Mouse (Mus musculus) cerebellum, postnatal 14 days (tissue): ENCODE results near the gene Adam12.
A peak's percentile ranks its signal among the peaks of the same experiment; 100 is the strongest.

Experiments used
- DNase-seq, 2 experiments: peaks; one replicate each; pipeline ENCODE4 v3.0.0; 2021; ENCODE audit warnings: mixed read lengths in 2 of 2

Adam12 gene

GRCm38 (mm10) chr7:134001581-134001980 lies 230.4 kb downstream of the Adam12 start:
- DNase-seq, result no peak

GRCm38 (mm10) chr7:133990930-133991329 lies 241.0 kb downstream of the Adam12 start:
- DNase-seq, result no peak

- no peak for DNase-seq
Observed at GRCm38 (mm10) chr7:133988356-133988755, 243.6 kb downstream of the Adam12 start.

DNA sequence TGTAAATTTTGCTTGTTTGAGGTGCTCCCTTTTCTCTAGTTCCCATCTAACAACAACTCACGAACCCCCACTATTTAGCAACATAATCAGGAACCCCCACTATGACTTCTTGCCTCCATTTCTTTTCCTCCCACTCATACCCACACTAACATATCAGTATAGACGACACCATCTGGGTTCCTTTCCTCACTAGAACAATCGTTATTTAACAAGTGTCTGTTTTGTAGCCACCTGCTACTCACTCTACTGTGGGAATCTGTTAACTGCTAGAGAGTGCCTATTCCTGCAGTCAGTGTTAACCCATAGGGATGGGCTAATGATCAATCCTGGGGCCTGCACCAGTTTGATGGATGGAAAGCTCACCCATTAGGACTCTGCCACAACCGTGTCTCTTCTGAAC lies 245.7 kb downstream of the Adam12 start:
- no peak for DNase-seq

GRCm38 (mm10) chr7:133985648-133986047 lies 246.3 kb downstream of the Adam12 start:
- DNase-seq, result no peak

DNA sequence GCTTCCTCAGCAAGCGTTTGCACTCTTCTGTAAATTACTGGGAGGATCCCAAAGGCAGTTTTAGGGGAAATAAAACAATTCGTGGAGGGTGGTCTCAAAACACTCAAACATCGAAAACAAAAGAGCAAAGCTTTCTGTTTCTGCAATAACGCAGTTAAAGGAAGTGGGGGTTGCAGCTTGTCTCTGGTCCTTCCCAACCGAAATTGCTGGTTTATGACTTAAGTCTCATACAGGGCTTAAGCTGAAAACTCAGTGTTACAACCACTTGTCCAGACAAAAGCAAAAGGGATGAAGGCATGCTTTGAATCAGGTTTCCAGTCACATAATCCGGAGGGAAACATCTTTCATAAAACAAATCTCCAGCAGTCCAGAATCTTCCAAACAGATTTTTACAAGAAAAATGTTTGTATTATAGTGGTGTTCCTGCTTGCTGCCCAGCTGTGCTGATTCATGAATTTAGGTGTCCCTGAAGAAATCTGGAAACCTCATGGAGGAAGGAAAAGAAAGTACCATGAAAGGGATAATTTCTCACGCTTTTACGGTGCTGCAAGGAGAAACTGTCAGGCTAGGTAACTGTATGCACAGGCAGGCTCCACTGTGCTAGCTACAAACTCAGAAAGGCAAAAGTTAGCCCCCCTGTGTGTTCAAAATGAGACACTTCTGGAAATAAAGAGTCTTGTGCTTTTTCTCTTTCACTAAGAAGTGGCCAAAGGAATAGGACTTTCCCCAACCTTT lies 255.4 kb downstream of the Adam12 start:
- DNase-seq, result no peak

- DNase-seq, result no peak
Observed at GRCm38 (mm10) chr7:133971086-133971485, 260.9 kb downstream of the Adam12 start.

GRCm38 (mm10) chr7:133970407-133970806 lies 261.5 kb downstream of the Adam12 start:
- no peak for DNase-seq

- DNase-seq, result no peak
Observed at GRCm38 (mm10) chr7:133967906-133968305, 264.0 kb downstream of the Adam12 start.

DNA sequence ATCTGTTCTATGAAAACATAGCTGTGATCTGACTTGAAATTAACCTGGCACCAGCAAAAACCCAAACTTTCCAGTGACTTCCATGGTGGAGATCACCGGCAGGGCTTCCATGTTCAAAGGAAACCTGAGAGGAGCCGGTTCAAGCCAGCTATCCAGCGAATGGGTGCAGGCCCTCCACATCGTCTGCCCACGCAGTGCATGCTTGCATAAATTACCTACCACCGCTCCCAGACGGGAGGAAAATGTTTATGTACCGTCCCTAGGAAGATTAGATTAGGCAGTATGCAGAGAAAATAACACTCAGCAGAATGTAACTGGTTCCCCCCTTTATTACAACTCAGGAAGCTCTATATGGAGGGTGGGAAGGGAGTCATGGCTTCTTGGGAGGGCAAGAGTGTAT lies 268.4 kb downstream of the Adam12 start:
- no peak for DNase-seq

DNA sequence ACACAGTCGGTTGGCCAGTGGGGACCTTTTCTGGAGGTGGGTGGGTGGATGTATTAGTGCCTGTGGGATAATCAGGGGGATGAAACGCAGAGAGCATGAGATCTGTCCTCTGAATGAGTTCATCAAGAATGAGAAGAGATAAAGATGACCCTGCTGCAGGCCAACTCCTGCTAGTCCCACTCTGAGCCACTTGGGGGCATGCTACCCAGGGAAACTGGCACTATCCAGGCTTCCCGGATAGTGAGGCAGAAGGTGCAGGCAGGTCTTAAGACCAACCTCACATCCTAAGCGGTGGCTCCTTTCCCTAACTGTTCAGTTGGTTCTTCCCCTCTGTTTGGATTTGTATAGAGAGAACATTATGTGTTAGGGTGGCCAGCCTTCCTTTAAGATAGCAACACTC lies 272.7 kb downstream of the Adam12 start:
- peak; percentile 36 to 55 for DNase-seq

DNA sequence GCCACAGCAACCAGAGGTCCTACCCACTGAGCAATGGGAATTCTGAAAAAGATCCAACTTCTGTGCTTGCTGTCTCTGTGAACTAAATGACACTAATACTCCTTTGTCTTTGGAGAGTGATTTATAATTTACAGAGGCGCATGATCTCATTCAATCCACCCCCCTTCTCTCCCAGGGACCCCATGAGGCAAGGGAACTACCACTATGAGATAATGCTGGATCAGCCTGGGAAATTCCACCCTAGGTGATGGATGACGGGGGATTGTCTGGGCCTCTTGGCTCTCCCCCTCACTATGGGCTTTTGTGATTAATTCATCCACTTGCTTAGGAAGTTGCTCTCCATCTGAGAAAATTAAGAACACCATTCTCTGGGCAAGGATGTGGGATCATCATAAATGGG lies 274.1 kb downstream of the Adam12 start:
- DNase-seq, result no peak

DNA sequence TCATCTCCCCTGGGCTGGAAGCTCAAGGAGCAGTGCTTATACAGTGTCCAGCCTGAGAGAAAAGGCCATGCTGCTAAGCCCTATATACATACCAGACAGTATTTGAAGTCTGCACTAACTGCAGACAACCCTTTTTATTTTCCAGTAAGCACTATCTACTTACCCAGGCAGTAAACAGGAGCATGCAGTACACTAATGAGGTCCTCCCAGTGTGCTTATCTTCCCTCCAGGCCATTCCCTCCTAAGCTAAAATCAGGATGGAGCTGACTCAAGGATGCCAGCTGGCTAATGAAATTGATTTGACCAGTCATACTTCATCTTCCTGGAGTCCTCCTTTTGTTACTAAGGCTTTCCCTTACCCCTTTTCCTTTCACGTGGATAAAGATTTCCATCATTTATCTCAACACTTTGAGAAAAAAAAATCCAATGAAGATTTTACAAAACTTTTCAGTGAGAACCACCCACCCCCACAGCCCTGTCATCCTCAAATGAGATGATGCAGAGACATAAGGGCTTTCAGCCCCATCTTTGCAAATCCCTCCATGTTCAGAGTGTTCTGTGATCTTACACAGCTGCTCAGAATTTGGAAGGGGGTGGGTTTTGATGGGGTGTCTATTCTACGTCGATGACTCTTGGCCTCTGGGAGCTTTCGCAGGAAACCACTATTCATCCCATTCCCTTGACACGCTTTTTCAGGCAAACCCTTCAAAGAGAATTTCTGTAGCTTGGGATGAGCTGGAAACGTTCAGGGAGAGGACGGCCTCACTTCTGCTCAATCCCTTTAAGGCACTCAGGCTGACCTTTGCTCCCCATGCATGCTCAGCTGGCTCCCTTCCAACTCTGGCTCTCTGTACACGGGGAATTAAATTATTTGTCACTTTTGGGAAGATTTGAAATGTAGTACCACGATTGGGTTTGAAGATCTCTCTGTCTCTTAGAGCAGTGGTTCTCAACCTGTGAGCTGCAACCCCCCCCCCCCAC lies 277.5 kb downstream of the Adam12 start:
- DNase-seq, result peak; percentile 20 to 31

- DNase-seq, result peak; percentile 13 to 16
Observed at GRCm38 (mm10) chr7:133951777-133952545, 280.0 kb downstream of the Adam12 start.

DNA sequence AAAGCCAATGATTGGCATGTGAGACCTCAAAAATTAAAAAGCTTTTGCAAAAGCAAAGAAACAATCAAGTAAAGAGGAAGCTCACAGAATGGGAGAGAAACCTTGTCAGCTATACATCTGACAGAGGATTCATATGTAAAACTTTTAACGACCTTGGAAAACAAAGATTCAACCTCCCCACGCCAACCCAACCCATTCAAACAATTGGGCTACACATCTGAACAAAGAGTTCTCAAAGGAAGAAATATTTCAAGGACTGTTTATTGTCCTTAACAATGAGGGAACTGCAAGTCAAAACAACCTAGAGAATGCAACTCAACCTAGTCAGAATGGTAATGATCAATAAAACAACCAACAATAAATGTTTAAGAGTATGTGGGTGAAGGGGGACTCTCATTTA lies 284.6 kb downstream of the Adam12 start:
- DNase-seq, result no peak

DNA sequence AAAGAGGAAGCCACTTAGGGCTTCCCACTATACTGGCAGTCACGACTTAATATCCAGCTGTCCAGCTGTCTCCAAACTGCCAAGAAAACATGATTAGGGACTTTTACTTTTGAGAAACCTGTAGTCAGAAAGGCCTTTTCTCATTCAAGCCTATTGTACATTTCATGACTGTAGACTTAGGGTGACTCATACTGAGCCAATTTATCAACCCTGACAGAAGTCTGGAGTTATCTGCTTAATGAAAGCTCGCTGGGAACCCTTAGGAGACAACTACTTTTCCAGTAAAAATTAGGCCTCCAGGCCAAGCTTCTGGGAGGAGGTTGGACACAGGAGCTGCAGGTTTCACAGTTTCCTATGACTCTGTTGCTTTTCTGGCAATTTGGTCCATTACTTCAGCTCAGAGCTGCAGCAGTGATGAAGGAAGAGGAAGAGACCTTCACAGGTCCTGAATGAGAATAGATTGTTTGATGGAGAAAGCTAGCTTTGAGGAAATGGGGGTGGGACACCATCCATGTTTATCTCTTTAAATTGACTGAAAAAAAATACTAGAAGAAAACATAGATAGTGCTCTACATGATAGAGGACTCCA lies 285.1 kb downstream of the Adam12 start:
- DNase-seq, result no peak

DNA sequence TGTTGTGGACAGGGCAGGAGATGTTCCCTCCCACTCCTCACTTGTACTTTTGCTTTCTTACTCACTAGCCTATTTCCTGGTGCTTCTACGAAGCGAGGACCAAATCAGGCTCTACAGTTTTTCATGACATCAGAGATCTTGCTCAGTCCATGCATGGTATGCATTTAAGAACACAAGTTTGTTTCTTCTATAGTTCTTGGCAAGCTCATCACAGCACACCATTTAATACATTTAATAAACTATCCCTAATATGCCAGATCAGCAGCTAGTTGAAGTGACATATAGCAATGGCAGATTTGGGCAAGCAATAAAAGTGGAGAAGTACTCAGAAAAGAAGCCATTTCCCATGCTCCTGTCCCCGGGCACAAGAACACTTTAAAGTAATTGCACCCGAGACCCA lies 285.8 kb downstream of the Adam12 start:
- no peak for DNase-seq

DNA sequence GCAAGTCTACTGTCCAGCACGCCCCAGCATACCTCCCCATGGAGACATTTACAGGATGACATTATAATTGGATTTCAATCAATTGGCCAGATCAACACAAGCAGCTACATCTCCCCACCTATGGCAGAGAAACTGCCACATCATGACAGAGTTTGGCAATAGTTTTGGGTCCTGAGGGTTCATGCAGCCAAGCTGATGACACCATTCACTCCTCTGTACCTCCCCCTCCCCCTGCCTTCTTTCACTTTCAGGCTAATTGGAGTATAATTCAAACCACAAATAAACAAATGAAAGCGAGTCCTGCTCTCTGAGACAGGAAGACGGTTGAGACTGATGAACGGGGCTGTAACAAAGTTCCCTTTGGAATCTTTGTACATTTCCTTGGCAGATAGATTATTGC lies 291.5 kb downstream of the Adam12 start:
- no peak for DNase-seq

DNA sequence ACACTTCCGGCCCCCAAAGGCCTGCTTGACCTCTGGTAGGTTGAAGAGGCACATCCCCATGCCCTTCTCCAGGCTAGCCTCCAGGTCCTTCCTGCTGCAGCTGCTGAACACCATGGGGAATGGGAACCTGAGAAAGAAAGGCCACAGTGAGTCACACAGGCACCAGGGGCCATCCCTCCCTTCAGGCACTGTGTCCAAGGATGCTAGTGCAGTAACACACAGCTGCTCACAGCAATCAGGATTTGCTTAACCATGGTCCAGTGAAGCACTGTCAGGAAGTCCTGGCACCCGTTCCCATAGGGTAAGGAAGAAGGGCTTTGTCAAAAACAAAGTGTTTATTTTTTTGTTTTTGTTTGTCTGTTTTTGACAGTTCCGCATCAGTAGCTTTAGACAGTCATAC lies 294.5 kb downstream of the Adam12 start:
- no peak for DNase-seq

DNA sequence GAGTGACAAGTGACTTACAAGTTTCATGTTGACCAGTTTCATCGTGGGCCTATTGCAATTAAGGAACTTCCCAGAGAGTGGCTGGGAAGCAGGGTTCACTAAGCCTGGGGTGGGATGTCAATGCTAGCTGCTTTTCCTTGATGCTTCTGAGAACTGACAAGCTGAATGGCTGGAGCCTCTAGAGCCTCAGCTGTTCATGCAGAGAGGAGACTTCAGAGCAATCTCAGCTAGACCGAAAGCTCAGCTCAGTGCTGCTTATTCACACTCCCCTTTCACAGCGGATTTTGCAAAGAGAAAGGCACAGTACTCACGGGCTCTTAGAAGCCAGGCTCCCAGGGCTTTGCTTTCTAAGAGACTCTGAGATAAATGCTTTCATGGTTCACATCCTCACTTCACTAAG lies 295.6 kb downstream of the Adam12 start:
- no peak for DNase-seq

DNA sequence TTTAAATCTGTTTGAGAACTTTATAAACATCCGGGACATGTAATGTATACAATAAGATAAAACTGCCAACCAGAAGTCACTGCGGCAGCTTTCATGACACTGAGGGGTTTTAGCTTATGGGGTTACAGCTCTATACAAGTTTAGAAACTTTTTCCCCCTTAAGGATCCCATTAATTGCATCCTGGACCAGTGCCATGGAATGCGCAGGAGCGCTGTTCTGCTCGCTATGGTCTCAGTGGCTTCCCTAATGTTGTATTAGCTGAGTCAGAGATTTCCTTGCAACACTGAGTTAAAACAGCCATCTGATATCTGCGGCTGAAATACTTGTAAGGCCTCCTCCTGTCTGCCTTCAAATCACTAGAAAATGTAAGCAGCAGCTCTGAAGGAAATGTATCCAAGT lies 298.6 kb downstream of the Adam12 start:
- DNase-seq, result no peak

- DNase-seq, result no peak
Observed at GRCm38 (mm10) chr7:133931481-133931880, 300.5 kb downstream of the Adam12 start.

- DNase-seq, result no peak
Observed at GRCm38 (mm10) chr7:133928981-133929380, 303.0 kb downstream of the Adam12 start.
